Mouse (Mus musculus) kidney, postnatal 4 days (tissue): ENCODE measurements around the gene Wwp2.

Source experiments
- DNase-seq, 2 experiments: peaks; one replicate each; pipeline ENCODE4 v3.0.0; 2021; ENCODE audit warnings: mixed read lengths in 2 of 2

The Wwp2 gene

DNA sequence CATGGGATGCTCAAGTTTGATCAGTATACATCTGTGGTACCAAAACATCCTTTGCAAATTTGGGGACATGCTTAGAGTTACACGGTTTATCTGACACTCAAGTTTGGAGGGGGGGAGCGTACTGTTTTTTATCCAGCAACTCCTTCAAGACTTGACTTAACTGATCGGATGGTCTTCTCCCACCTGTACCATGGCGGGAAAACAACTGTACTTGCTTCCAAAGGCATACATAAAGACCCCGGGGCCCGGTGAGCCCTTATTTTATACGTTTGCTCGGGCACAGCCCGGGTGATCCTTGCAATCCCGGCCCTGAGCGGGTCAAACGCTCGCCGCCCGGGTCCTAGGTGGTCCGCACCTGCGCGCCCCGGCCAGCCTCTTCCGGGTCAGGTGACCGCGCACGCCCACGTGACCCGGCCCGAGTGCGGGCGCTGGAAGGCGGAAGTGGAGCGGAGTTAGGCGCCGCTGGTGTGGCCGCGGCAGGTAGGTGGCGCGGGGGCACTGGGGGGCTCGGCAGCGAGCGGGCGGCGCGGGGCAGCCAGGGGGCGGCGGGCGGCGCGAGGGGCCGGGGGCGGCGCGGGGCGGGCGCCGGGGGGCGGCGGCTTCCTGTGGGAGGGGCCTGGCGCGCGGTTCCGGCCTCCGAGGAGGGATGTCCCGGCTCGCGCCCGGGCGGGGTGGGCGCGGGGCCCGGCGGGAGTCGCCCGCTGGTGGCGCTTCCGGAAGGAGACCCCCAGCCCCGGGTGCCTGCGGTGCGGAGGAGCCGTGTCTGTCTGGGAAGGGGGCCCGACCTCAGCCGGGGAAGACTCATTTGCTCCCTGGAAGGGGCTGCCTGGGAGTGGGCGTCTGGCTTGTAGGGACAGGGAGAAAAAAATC, at the start of gene Wwp2:
Wwp2 (plus strand) TSS at position 404 of the 870 bp plus-strand sequence.
- peak; percentile 84 to 90 for DNase-seq

DNA sequence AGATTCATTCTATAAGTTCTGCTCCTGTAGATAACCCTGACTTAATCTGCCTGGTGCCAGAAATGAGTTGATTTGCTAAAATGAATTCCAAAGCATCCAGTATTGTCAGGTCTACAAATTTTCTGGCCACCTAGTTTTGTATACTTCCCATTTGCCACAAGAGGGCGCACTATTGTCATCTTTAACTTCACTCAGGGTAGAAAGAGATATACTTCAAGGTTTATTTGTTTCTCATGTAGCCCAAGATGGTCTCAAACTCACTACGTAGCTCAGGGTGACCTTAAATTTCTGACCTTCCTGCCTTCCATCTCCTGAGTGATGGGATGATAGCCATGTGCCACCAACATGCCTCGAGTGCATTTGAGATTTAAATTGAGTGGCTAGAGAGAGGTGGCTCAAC, 49.5 kb upstream of the Wwp2 start:
- no peak for DNase-seq

DNA sequence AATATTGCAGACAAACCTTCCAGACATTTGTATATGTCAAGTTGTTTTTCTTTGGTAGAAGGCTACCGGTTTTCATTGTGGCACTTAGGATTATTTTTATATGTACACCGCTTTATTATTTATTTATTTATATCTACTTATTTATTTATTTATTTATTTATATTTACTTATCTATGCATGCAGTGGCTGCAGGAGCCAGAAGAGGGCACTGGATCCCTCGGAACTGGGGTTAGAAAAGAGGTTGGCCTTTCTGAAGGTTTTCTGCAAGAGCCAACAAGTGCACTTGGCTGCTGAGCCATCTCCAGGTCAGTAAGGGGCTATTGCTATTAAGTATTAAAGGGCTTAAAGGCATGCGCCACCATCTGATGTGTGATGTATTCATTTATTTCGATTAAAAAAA, 48.3 kb upstream of the Wwp2 start:
- peak; percentile 70 to 78 for DNase-seq

DNA sequence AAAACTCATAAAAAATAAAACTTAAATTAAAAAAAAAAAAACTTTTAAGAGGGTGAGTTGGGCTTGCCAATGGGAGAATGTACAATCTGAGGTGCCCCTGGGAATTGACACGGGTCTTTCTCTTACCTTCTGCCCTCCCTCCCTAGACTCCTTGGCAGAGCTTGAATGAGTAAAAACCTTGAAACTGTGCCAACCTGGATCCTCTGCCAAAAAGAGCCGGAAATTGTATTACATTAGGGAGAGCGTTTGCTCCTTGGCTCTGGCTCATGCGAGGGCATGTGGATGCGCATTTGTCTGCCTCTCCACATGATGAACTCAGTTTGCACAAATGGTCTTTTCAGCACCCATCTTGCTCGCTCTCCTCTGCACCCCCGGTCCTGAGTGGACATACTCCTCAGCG, 46.6 kb upstream of the Wwp2 start:
- DNase-seq: peak; percentile 42 to 58

DNA sequence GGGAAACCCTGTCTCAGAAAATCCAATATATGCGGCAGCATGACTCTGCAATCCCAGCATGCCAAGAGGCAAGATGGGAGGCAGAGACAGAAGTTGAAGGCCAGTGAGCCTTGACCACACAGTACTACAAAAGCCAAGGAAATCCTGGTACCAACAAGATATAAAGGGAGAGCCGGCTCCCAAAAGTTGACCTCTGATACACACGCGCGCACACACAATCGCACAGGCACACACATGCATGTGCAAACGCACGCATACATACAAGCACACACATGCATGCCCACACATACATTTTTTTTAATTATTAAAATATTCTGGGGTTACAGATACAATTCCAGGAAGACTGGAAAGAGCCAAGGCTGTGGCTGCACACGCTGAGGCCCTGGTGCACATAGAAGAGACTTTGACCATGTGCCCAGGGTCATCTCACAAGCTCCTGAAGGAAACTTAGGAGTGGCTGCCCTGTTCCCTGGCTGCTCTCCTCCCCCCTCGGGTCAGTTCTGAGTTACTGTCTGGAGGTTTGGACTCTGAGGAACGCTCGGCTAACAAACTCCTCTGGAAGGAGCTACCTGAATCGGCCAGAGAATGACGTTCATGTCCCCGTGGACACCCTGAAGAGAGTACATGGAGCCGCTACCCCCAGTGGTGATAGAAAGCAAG, 45.6 kb upstream of the Wwp2 start:
- peak in 1 of 2 experiments; percentile 38 for DNase-seq

DNA sequence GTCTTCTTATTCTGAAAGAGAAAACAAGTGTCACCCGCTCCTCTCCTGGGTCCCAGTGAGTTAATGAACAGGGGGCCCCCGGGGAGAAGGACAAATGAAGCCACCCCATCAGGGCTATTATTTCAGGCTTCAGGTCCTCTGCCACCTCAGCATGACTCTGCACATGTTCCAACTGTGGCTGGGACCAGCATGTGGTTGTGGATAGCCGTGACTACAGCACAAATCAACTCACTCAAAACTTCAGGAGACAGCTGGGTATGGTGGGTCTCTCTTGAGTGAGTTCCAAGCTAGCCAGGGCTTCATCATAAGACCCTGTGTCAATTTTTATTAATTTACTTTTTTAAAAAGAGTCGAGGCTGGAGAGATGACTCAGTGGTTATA, 45.0 kb upstream of the Wwp2 start:
- no peak for DNase-seq

DNA sequence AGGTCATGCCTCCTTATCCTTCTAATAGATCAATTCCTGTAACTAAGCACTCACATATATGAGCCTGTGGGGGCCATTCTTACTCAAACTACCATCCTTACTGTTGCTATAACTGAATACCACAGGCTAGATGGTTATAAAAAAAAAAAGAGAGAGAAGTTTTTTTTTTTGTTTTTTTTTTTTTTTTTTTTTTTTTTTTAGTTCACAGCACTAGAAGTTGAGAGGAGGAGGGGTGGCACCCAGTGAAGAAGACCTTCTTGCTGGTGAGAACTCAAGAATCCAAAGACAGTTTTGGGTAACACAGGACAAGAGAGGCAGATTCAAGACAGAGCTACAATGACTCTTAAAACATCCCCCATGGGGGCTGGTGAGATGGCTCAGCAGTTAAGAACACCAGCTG, 40.8 kb upstream of the Wwp2 start:
- DNase-seq: no peak

DNA sequence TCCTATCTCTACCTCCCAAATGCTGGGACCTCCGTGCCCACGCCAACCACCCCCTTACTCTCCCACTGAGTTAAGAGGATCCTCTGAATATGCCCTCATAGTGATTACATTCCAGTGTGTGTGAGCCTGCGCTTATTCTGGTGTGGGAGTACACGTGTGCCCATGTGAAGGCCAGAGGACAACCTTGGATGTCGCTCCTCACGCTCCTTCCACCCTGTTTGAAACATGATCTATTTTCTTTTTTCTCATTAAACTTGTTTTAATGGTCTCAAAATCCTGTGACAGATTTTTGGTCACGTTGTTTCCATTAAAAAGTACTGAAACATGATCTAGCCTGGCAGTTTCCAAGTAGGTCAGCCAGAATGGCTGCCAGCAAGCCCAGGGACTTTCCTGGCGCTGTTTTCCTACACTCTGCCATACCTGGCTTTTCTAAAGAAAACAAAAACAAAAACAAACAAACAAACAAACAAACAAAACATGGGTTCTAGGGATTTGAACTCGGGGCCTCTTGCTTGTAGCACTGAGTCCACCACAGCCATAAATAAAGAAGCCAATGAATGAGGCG, 40.0 kb upstream of the Wwp2 start:
- DNase-seq: no peak

DNA sequence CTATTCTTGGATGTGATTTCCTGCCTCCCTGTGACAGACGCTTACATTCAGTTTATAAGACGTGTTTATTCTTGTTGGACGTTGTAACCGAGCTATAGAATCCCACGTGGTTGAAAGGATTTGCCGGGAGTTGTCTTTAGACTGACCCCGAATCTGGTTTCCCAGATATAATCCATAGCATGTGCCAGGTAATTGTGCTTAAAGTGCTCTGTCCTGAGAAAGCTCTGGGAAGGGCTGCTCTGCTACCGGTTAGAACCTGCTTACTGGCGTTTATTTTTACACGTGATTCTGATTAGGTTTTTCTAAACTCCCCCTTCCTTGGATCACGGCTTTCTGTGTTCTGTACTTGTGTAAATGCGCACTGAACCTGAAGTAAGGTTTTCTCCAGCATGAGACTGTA, 38.5 kb upstream of the Wwp2 start:
- no peak for DNase-seq

DNA sequence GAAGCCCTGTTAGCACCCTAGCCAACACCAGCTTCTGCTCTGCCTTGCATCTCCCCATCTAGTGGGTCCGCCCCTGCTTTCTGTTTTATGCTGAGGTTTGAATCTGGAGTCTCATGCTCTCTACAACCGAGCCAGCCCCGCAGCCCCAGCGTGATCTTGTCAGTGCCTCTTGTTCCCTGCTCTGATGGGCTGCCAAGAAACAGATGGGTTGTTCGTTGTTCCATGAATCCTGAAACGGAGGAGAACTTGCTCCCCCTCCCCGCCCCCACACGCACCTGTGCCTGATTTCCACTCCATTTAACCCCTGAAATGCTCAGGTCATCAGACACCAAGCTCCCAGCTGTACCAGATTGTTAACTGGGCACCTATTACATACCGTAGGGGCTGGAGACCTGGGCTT, 36.7 kb upstream of the Wwp2 start:
- peak; percentile 26 to 30 for DNase-seq

DNA sequence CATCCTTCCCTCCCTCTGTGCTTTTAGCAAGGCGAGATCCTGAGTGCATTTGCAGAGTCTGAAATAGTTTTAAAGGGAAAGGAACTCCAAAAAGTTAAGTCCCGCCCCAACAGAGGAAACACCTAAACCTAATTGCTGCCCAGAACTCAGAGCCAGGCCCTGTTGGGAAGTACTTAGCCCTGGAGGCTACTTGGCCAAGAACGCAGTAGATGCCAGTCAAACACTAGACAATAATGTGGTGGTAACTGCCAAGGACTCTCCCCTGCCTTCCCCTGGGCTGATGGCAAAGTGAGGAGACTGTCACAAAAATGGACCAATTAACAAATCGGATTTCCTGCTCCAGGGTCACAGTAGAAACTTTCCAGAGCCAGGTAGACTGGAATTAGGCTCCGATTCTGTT, 34.3 kb upstream of the Wwp2 start:
- no peak for DNase-seq

DNA sequence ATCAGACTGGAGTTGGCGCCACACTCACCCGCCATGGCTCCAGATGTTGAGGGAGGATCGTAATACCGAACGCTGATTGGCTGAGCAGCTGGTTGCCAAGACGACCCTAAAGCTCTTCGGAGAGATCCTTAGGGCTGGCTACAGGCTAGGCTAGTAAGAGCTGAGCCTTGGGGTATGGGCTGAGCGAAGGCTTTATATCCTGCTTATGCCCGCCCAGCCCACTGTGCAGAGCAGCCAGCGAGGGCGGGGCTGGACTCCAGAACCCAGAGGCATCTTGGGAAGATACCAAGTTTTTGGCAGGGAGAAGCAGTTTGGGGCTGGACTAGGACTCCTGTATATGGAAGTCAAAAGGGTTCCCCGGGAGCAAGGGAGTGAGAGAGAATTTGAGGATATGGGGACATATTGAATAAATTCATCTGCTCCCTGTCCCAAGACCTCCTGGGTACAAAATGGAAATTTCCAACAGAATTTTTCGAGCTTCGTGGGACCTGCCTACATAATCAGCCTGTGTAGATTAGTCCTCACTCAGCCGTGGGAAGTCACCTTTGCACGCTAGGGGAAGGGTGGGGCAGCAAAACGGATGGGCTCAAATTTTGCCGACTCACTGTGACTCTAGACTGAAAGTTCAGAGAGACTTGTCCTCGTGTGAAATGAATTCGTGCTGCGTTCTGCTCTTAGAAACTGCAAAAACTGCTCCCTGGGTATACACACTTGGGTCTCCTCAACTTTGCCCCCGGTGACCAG, 33.0 kb upstream of the Wwp2 start, which contains the start of gene Nqo1:
Nqo1 (minus strand) TSS at position 169 of the 744 bp plus-strand sequence.
- peak; percentile 82 to 90 for DNase-seq

DNA sequence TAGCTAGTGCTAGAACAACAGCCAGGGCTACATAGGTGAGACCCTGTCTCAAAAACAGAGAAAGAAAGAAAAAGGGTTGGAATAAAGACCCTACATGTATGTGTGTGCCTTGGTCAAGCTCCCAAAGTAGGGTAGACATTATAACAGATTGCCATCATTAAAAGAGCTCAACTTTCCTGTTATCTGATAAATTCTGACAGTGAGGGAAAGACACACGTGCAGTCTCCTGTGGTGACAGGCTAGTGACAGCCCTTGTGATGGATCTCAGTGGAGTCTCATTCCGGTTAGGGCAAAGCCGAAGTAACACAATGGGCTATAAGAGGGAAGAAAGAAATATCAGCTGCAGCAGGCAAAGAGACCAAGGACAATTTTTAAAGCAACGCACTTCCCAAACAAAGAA, 32.1 kb upstream of the Wwp2 start:
- no peak for DNase-seq

DNA sequence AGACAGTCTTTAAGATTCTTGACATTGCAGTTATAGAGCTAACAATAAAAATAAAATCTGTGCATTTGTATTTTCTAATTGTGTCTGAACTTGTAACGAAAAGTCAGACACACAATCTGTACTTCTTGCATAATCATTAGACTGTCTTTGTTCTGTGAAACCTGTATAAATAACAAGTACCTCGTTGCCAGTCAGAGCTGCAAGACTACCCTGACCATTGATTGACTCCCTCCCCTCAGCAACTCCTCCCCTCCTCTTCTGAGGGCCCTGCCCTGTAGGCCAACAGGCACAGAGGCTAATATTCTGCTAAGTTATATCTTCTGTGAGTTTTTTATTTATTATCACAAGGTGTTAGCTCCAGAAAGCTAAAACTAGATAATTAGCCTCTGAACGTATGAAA, 30.2 kb upstream of the Wwp2 start:
- DNase-seq: no peak

DNA sequence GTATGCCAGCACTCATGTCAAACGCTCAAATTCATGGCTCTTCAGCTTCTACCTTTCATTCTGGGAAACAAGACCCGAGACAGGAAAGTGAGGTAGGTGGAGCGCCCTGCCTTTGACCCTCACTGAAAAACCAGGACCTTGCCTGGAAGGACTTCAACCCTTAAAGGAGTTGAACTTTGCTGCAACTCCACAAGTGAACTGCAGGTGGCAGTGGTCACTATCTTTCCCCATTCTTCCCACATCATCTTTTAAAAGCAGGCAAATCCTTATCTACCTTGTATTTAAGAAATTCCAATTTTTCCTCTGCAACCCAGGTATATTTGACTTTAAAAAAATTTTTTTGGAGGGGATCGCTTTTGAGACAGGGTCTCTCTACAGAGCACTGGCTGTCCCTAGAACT, 24.8 kb upstream of the Wwp2 start:
- DNase-seq: peak; percentile 38 to 57

DNA sequence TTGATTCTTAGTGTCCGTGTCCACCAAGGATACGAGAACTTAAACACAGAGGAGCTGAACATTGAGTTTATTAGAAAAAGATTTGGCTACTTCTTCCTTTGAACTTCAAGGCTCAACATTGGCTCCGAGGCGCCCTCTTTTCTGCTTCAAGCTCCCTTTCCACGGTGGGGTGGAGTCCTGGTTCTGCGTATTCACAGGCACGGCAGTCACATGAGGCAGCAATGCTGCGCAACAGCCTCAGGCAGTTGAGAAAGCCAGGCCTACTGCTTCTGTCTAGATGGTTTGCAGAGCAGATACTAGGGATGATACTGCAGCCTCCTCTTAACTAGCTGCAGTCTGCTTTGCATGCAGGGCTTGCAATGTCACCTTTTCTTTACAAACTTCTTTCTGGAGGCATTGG, 23.6 kb upstream of the Wwp2 start:
- no peak for DNase-seq

DNA sequence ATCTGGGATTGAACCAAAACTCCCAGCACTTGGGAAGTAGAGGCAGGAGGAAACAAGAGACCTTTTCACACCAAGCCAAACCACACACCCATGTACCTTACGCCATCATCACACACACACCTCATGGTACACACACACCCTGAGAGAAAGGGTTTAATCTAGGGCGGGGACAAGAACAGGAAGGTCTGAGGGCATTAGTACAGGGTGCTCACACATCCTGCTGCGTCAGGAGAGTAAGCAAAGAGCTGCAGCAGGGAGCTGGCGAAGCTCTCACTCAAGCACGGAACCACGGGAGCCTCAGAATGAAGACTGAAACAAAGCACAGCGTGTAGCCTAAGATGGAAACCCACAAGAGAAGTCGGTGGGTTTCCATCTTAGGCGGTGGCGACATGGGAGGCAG, 22.3 kb upstream of the Wwp2 start:
- no peak for DNase-seq

DNA sequence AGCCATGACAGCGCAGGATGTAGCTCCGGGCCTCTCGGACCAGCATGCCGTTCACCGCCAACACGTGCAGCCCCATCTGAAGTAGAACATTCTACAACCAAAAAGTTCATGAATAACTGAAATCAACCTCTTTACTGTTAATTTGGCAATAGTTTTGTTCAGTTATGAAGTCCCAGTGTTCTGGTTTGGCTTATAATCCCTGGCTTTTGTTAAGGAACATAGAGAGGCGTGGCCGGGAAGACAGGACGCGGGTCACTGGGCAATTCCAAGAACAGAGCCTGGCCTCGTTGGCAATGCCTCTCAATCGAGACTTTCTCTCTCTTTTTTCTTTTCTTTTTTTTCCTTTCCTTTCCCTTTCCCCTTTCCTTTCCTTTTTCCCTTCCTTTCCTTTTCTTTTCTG, 19.2 kb upstream of the Wwp2 start:
- DNase-seq: no peak

DNA sequence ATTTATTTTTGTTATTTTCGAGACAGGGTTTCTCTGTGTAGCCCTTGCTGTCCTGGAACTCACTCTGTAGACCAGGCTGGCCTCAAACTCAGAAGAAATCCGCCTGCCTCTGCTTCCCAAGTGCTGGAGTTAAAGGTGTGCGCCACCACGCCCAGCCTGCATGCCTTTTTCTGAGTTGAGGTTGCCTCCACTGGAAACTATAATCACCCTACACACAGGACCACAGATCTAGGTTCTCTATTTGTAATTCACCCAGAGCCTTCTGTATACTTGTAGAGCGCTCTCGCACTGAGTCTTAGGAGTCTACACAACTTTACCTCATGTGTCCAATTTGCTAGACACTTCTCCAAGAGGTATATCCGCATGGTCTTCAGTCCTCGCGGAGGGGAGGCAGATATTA, 12.0 kb upstream of the Wwp2 start:
- DNase-seq: peak in 1 of 2 experiments; percentile 4

DNA sequence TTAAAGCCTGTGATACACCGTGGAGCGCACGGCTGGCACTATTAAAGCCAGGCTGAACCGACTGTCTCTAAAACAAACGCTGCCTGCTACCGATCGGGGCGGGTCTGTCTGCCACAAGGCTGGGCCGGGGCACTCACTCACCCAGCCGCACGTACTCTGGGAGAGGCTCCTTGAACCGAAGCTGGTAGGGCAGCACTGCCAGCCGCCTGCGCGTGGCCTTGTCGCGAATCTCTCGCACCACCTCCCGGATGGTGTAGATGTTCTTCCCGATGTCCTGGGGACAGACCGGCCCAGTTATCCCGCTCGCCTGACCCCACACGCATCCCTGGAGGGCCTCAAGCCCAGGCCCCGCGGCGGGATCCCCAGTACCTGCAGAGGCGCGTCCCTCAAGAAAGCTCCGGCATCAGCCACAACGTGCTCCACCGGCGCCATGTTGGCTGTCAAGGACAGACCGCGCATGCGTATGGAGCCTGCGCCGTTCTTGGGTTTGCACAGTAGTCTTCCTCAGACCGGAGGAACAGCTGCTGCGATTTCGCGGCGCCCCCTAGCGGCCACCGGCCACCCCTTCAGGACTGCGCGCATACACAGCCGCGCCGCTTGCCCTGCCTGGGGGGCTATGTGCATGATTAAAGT, 11.5 kb upstream of the Wwp2 start, which contains the start of gene Nob1:
Nob1 (minus strand) TSS at position 455 of the 633 bp plus-strand sequence.
- DNase-seq: peak; percentile 99

DNA sequence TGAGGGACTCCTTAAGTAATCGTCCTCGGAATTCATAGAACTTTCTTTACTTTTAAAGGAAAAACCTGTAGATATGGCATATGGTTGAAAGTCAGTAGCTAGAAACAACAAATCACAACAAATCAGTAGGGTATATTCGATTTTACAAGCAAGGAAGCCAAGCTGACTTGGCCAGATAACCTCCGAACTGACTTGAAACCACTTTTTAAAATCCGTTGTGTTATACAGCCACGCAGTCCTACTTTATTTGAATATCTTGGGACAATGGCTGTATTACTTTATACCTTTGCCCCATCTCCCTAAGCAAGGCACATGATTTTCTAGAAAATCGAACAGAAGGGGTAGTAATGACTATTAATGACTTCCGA, 11.0 kb upstream of the Wwp2 start:
- no peak for DNase-seq

DNA sequence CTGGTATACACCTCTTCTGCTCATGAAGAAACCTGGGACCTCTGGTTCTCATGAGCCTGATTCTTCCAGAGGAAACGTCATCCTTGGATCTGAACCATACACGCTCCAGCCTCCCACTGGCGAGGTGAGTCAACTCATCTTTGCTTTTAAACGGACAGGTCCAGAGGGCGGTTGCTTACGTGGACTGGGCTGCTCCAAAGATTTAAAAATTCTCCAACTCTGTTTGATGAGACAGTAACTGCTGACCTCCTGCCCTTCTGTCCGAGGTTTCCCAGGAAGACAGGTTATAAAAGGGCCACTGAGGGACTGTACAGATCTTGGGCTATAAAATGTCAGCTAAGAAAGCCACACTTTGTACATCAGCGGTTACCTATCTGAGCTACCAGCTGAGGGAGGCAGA, 5.3 kb upstream of the Wwp2 start:
- DNase-seq: no peak
